Mouse (Mus musculus) heart, embryonic 16.5 days (tissue): ENCODE results near the gene Il4ra. TPM values are rescaled to one million over a fixed set of nuclear protein-coding genes. Genes with fewer than 3 reads are reported as not detected.
A peak's percentile ranks its signal among the peaks of the same experiment; 100 is the strongest.

Experiments used
- ATAC-seq: fragments of 200-750 bp; cut with Nextera tagmentation; replicated peaks from 2 replicates; pipeline ENCODE4 v1.8.0; 2017; ENCODE audit warnings: moderate number of reproducible peaks; ENCODE audit not compliant: insufficient read depth, low FRiP score; ENCODE audit errors: extremely low read depth
- H3K27ac ChIP-seq: fragments of 300-500 bp; sonication (generic); 2 replicates; pipeline ENCODE4 v1.5.1; 2014; ENCODE audit warnings: mild to moderate bottlenecking, low read length, control low read depth, moderate library complexity
- H3K27me3 ChIP-seq: fragments of 300-500 bp; sonication (generic); 2 replicates; pipeline ENCODE4 v1.6.1; 2014; ENCODE audit warnings: low read length, mixed read lengths; ENCODE audit not compliant: control insufficient read depth, insufficient read depth
- H3K36me3 ChIP-seq: fragments of 300-500 bp; sonication (generic); 2 replicates; pipeline ENCODE4 v1.6.1; 2014; ENCODE audit not compliant: control insufficient read depth, insufficient read depth
- H3K4me1 ChIP-seq: fragments of 300-500 bp; sonication (generic); 2 replicates; pipeline ENCODE4 v1.6.1; 2014; ENCODE audit warnings: low read length, mixed read lengths; ENCODE audit not compliant: control insufficient read depth, insufficient read depth
- H3K4me2 ChIP-seq: fragments of 300-500 bp; sonication (generic); 2 replicates; pipeline ENCODE4 v1.6.1; 2014; ENCODE audit warnings: low read depth, mild to moderate bottlenecking, control low read depth, low read length
- H3K4me3 ChIP-seq: fragments of 300-500 bp; sonication (generic); 2 replicates; pipeline ENCODE4 v1.5.1; 2014; ENCODE audit warnings: mild to moderate bottlenecking, control low read depth, low read length
- H3K9ac ChIP-seq: fragments of 300-500 bp; sonication (generic); 2 replicates; pipeline ENCODE4 v1.6.1; 2014; ENCODE audit warnings: low read length, control low read depth
- H3K9me3 ChIP-seq: fragments of 300-500 bp; sonication (generic); replicated peaks from 2 replicates; pipeline ENCODE4 v1.6.1; 2016; ENCODE audit warnings: low read length; ENCODE audit not compliant: control insufficient read depth
- WGBS: fragments of 180-500 bp; shearing (Covaris S2); extraction: QIAGEN DNeasy Blood & Tissue Kit; methylation state at CpG from one replicate; pipeline ENCODE4 v1.1.7; 2014; 5-methylcytosine and 5-hydroxymethylcytosine counted together
- polyA plus RNA-seq: library from polyadenylated mRNA; unstranded; fragments of >200 nt; fragmentation: Nextera tagmentation; extraction: Ambion mirVana; gene quantifications from 2 replicates; pipeline ENCODE4 v1.2.1, GENCODE M21; 2015

Gene Il4ra
- polyA plus RNA-seq: 6.7 and 7.3 TPM in 2 replicates

- peak; percentile 87 for ATAC-seq
- Histone ChIP-seq H3K4me1 (peaks cover 40% of the 10 kb centered on the region), H3K36me3 (no peaks in the 10 kb centered on the region), H3K4me2 (peak within 1 kb of the TSS; percentile 99), H3K9ac (peak within 1 kb of the TSS; percentile 88), H3K27me3 (no peaks in the 10 kb centered on the region), H3K27ac (peak within 1 kb of the TSS; percentile 77), H3K4me3 (peak within 1 kb of the TSS; percentile 78), H3K9me3 (no peaks in the 10 kb centered on the region)
- 2% methylated on average over 52 of the region's 52 CpGs for WGBS
Measured at GRCm38 (mm10) chr7:125551766-125552709, at the start of gene Il4ra. TSS of gene Il4ra (plus strand) at chr7:125552120.

- no peak overlapping the region for H3K9ac ChIP-seq
- H3K27me3 ChIP-seq: no peaks in the 10 kb centered on the region
- no peak overlapping the region for H3K4me2 ChIP-seq
- H3K4me3 ChIP-seq: no peak overlapping the region
- H3K4me1 ChIP-seq: no peaks in the 10 kb centered on the region
- no peaks in the 10 kb centered on the region for H3K36me3 ChIP-seq
- ATAC-seq: no peak
- peak overlapping the region; percentile 37; the same call in 1 of the 2 replicates for H3K27ac ChIP-seq
- no peaks in the 10 kb centered on the region for H3K9me3 ChIP-seq
- 56% methylated on average over 5 of the region's 5 CpGs for WGBS
Measured at GRCm38 (mm10) chr7:125503374-125504092, 48.4 kb upstream of the Il4ra start.

- no peak overlapping the region for H3K4me2 ChIP-seq
- no peak for ATAC-seq
- no peaks in the 10 kb centered on the region for H3K27me3 ChIP-seq
- H3K9ac ChIP-seq: no peak overlapping the region
- no peaks in the 10 kb centered on the region for H3K36me3 ChIP-seq
- no peaks in the 10 kb centered on the region for H3K4me1 ChIP-seq
- no peak overlapping the region for H3K27ac ChIP-seq
- WGBS: 88% methylated on average over 5 of the region's 5 CpGs
- no peaks in the 10 kb centered on the region for H3K9me3 ChIP-seq
- no peak overlapping the region for H3K4me3 ChIP-seq
Measured at GRCm38 (mm10) chr7:125504618-125505017, 47.3 kb upstream of the Il4ra start.

DNA sequence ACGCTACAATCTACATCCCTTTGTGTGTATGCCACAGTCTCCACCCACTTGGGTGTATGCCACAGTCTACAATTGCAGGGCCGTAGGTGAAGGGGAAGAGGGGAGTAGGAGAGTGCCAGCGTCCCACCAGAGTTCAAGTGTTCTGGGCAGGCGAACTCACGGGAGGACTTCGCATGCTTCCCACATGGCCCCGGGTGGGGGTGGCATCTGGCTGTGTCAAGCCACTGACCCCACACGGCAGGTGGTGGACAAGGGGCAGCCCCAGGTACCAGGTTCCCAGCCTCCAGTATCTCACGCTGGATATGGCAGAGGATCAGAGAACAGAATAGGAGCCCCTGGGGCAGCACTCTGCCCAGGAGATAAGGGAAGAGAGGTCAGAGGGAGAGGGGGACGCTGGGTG, 46.4 kb upstream of the Il4ra start:
- no peaks in the 10 kb centered on the region for H3K36me3 ChIP-seq
- no peaks in the 10 kb centered on the region for H3K27me3 ChIP-seq
- no peaks in the 10 kb centered on the region for H3K4me1 ChIP-seq
- H3K9ac ChIP-seq: no peak overlapping the region
- 72% methylated on average over 10 of the region's 10 CpGs for WGBS
- H3K4me2 ChIP-seq: no peak overlapping the region
- no peak overlapping the region for H3K4me3 ChIP-seq
- H3K27ac ChIP-seq: no peak overlapping the region
- no peak for ATAC-seq
- H3K9me3 ChIP-seq: no peaks in the 10 kb centered on the region

DNA sequence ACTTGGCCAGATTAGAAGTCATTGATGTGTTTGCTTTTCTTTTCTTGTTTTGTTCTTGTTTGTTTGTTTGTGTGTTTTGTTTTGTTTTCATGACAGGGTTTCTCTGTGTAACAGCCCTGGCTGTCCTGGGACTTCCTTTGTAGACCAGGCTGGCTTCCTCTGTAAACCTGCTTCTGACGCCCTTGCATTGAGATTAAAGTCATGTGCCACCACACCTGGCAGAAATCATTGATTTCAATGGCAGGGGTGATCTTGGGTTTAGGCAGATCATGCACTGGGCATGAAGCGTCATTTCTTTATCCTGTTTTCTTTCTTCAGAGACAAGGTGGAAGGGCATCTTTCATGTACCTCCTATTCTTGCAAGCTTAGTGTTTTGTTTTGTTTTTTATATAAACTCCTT, 44.6 kb upstream of the Il4ra start:
- no peak overlapping the region for H3K27ac ChIP-seq
- H3K9me3 ChIP-seq: no peaks in the 10 kb centered on the region
- no peak for ATAC-seq
- H3K4me3 ChIP-seq: no peak overlapping the region
- H3K27me3 ChIP-seq: no peaks in the 10 kb centered on the region
- no peaks in the 10 kb centered on the region for H3K4me1 ChIP-seq
- WGBS: 77% methylated on average over 2 of the region's 2 CpGs
- no peaks in the 10 kb centered on the region for H3K36me3 ChIP-seq
- H3K9ac ChIP-seq: no peak overlapping the region
- no peak overlapping the region for H3K4me2 ChIP-seq

- no peaks in the 10 kb centered on the region for H3K36me3 ChIP-seq
- no peak overlapping the region for H3K4me2 ChIP-seq
- H3K27me3 ChIP-seq: no peaks in the 10 kb centered on the region
- no peak for ATAC-seq
- H3K9me3 ChIP-seq: 0 out of 2 replicates have a peak, but pooled peaks cover 2% of the 10 kb centered on the region
- no peak overlapping the region for H3K9ac ChIP-seq
- H3K4me1 ChIP-seq: peaks cover 4% of the 10 kb centered on the region
- no peak overlapping the region for H3K4me3 ChIP-seq
- H3K27ac ChIP-seq: no peak overlapping the region
- WGBS: 69% methylated on average over 5 of the region's 5 CpGs
Measured at GRCm38 (mm10) chr7:125511432-125511831, 40.5 kb upstream of the Il4ra start.

GRCm38 (mm10) chr7:125511852-125512251, 40.1 kb upstream of the Il4ra start:
- Histone ChIP-seq H3K9ac (no peak overlapping the region), H3K36me3 (no peaks in the 10 kb centered on the region), H3K4me1 (peaks cover 4% of the 10 kb centered on the region), H3K4me3 (no peak overlapping the region), H3K9me3 (0 out of 2 replicates have a peak, but pooled peaks cover 2% of the 10 kb centered on the region), H3K27ac (no peak overlapping the region), H3K4me2 (no peak overlapping the region), H3K27me3 (no peaks in the 10 kb centered on the region)
- ATAC-seq: 0 out of 2 replicates have a peak, but pooled peaks have one; percentile 35
- WGBS: 63% methylated on average over 2 of the region's 2 CpGs

DNA sequence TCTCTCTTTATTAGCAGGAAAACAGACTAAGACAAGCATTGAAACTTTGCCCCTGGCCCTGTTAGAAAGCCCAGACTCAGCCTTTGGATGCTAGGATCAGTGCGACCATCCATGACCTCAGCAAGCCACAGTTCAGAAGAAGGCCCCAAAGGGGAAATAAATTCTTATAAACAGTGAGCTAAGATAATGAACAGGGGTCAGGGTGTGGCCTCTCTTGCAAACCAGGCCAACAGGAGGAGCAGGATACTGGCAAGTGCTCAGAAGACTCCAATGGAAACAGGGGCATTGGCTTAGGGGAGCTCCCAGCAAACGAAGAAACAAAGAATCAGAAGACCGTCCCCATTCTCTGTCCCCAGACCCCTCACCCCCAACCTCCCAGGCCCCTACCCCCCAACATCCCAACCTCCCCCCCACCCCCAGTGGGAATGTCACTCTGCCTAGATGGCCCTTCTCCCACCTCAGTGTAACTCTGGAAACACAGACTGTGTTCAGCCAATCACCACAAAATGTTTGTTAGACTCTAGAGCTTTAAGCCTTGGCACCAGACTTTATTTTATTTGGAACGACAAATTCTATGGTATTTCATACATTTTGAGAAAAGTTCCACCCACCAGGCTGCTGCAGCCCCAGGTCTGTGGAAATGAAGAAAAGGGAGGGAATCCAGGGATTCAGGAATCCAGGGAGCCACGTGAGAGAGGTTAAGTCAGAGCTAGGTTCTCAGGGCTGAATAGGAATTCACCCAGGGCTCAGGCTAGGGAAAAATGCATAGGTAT, 36.7 kb upstream of the Il4ra start:
- Histone ChIP-seq H3K4me1 (peaks cover 4% of the 10 kb centered on the region), H3K4me2 (no peak overlapping the region), H3K9me3 (0 out of 2 replicates have a peak, but pooled peaks cover 2% of the 10 kb centered on the region), H3K27me3 (no peaks in the 10 kb centered on the region), H3K9ac (no peak overlapping the region), H3K36me3 (no peaks in the 10 kb centered on the region), H3K27ac (no peak overlapping the region), H3K4me3 (no peak overlapping the region)
- no peak; the same call in 1 of the 2 replicates for ATAC-seq
- 66% methylated on average over 5 of the region's 5 CpGs for WGBS
